Mouse (Mus musculus): Measurements from ENCODE around the gene Chst13.

Chst13 gene

GRCm38 (mm10) chr6:90324991-90325390 is at the start of gene Chst13:
Chst13 (minus strand) TSS chr6:90325185.
- DNase-seq, result peak; percentile 33 to 51

- DNase-seq, result peak; percentile 44
These were observed 49.7 kb upstream of the Chst13 start for GRCm38 (mm10) chr6:90374647-90375046.

- peak; percentile 39 to 61 for DNase-seq
These were observed 45.0 kb upstream of the Chst13 start for GRCm38 (mm10) chr6:90369725-90370553.

GRCm38 (mm10) chr6:90368976-90369724 is 44.2 kb upstream of the Chst13 start, which contains the start of gene Zxdc:
Zxdc (plus strand) TSS chr6:90369492.
- DNase-seq, result peak; percentile 100

GRCm38 (mm10) chr6:90363301-90363700 is 38.3 kb upstream of the Chst13 start:
- peak in 1 of 2 experiments; percentile 12 for DNase-seq

GRCm38 (mm10) chr6:90360922-90361614 is 36.1 kb upstream of the Chst13 start:
- DNase-seq, result no peak

- DNase-seq, result peak; percentile 76 to 79
These were observed 35.2 kb upstream of the Chst13 start for GRCm38 (mm10) chr6:90360024-90360781.

GRCm38 (mm10) chr6:90359445-90359844 is 34.5 kb upstream of the Chst13 start:
- DNase-seq, result no peak

GRCm38 (mm10) chr6:90358142-90358541 is 33.2 kb upstream of the Chst13 start:
- no peak for DNase-seq

GRCm38 (mm10) chr6:90350011-90350410 is 25.0 kb upstream of the Chst13 start:
- no peak for DNase-seq

- DNase-seq, result no peak
These were observed 23.5 kb upstream of the Chst13 start for GRCm38 (mm10) chr6:90348500-90348899.

GRCm38 (mm10) chr6:90347183-90347582 is 22.2 kb upstream of the Chst13 start:
- no peak for DNase-seq

GRCm38 (mm10) chr6:90342343-90342742 is 17.4 kb upstream of the Chst13 start:
- DNase-seq, result no peak

GRCm38 (mm10) chr6:90334244-90334643 is 9.3 kb upstream of the Chst13 start:
- peak in 1 of 2 experiments; percentile 13 for DNase-seq

- DNase-seq, result peak; percentile 68 to 76
These were observed 7.8 kb upstream of the Chst13 start, which contains the start of gene Uroc1 for GRCm38 (mm10) chr6:90332561-90333425. Uroc1 (plus strand) TSS chr6:90333284.

GRCm38 (mm10) chr6:90329953-90330352 is 5.0 kb upstream of the Chst13 start:
- peak; percentile 33 to 61 for DNase-seq

GRCm38 (mm10) chr6:90327670-90328069 is 2.7 kb upstream of the Chst13 start:
- peak in 1 of 2 experiments; percentile 50 for DNase-seq

- DNase-seq, result no peak
These were observed 522 bp downstream of the Chst13 start for GRCm38 (mm10) chr6:90324463-90324862.

GRCm38 (mm10) chr6:90324026-90324425 is 959 bp downstream of the Chst13 start:
- no peak for DNase-seq

GRCm38 (mm10) chr6:90321811-90322210 is 3.2 kb downstream of the Chst13 start:
- DNase-seq, result no peak

- DNase-seq, result peak; percentile 64 to 69
These were observed 4.6 kb downstream of the Chst13 start for GRCm38 (mm10) chr6:90320429-90320828.

Data from kidney, postnatal 36 days (tissue).